Mouse (Mus musculus) heart, embryonic 11.5 days (tissue): Measurements from ENCODE around the gene Ccdc84. TPM values are rescaled to one million over a fixed set of nuclear protein-coding genes. Genes with fewer than 3 reads are reported as not detected.
"Not testable (repeated sequence)": the region's sequence is repeated elsewhere in the genome, so short reads cannot be mapped to it uniquely, and the experiment has no call there.

Experiments used
- ATAC-seq: fragments of 200-750 bp; cut with Nextera tagmentation; replicated peaks from 2 replicates; pipeline ENCODE4 v1.8.0; 2017; ENCODE audit warnings: moderate library complexity; ENCODE audit not compliant: insufficient number of reproducible peaks, low FRiP score, low TSS enrichment
- H3K27ac ChIP-seq: fragments of 300-500 bp; sonication (generic); 2 replicates; pipeline ENCODE4 v1.5.1; 2014; ENCODE audit warnings: mild to moderate bottlenecking, low read depth, low read length
- H3K27me3 ChIP-seq: fragments of 300-500 bp; sonication (generic); 2 replicates; pipeline ENCODE4 v1.6.1; 2014; ENCODE audit warnings: mild to moderate bottlenecking, low read length, mixed read lengths; ENCODE audit not compliant: control insufficient read depth, insufficient read depth
- H3K36me3 ChIP-seq: fragments of 300-500 bp; sonication (generic); 2 replicates; pipeline ENCODE4 v1.6.1; 2014; ENCODE audit warnings: mild to moderate bottlenecking, low read length, moderate library complexity, mixed read lengths; ENCODE audit not compliant: control insufficient read depth, insufficient read depth
- H3K4me1 ChIP-seq: fragments of 300-500 bp; sonication (generic); 2 replicates; pipeline ENCODE4 v1.6.1; 2014; ENCODE audit warnings: low read length; ENCODE audit not compliant: control insufficient read depth, insufficient read depth
- H3K4me2 ChIP-seq: fragments of 300-500 bp; sonication (generic); 2 replicates; pipeline ENCODE4 v1.6.1; 2014; ENCODE audit warnings: mild to moderate bottlenecking, moderate library complexity
- H3K4me3 ChIP-seq: fragments of 300-500 bp; sonication (generic); 2 replicates; pipeline ENCODE4 v1.5.1; 2014; ENCODE audit warnings: low read depth, low read length
- H3K9ac ChIP-seq: fragments of 300-500 bp; sonication (generic); 2 replicates; pipeline ENCODE4 v1.6.1; 2014; ENCODE audit warnings: mild to moderate bottlenecking, low read depth, low read length, moderate library complexity
- H3K9me3 ChIP-seq: fragments of 300-500 bp; sonication (generic); replicated peaks from 2 replicates; pipeline ENCODE4 v1.6.1; 2016; ENCODE audit warnings: low read length; ENCODE audit not compliant: control insufficient read depth
- WGBS: fragments of 180-500 bp; shearing (Covaris S2); extraction: QIAGEN DNeasy Blood & Tissue Kit; methylation state at CpG from one replicate; pipeline ENCODE4 v1.1.7; 2014; ENCODE audit not compliant: insufficient replicate concordance; 5-methylcytosine and 5-hydroxymethylcytosine counted together
- polyA plus RNA-seq: library from polyadenylated mRNA; unstranded; fragments of >200 nt; fragmentation: Nextera tagmentation; extraction: Ambion mirVana; gene quantifications from 2 replicates; pipeline ENCODE4 v1.2.1, GENCODE M21; 2014

Ccdc84 gene
- polyA plus RNA-seq, 1 experiment from 2014 or later: 21.8 TPM

DNA sequence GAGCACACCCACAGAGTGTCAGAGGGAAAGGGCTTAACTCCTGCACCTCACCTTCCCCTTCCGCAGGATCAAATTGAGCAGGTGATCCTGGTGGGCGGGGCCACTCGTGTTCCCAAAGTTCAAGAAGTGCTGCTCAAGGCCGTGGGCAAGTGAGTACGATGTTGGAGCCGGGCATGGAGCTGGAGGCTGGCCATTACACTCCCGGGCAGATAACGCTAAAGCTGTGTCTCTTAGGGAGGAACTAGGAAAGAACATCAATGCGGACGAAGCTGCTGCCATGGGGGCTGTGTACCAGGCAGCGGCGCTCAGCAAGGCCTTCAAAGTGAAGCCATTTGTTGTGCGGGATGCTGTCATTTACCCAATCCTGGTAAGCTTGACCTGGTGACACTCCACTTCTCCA lies 33.8 kb downstream of the Ccdc84 start:
- no peak for ATAC-seq
- Histone ChIP-seq H3K27ac (no peak overlapping the region), H3K27me3 (no peaks in the 10 kb centered on the region), H3K4me1 (peaks cover 9% of the 10 kb centered on the region), H3K9me3 (no peaks in the 10 kb centered on the region), H3K4me2 (no peak overlapping the region), H3K36me3 (peaks cover 63% of the 10 kb centered on the region), H3K9ac (no peak overlapping the region), H3K4me3 (no peak overlapping the region)
- WGBS: 89% methylated on average over 13 of the region's 13 CpGs

DNA sequence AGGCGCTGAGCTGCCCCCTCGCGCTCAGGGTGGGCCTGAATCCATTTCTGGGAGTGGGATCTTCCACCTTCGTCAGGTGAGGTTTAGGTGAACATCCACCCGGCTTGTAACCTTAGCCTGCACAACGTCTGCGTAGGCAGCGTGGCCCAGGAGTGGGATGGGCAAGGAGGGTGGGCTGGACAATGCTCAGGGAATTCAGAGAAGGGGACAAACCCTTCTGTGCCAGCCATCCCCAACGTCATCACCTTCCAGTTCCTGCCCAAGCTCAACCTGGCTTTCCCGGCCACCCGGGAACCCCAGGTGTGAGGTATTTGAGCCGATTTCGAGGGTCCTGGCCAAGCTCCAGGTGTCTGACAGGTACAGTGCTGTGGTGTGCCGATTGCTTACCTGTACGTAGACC lies 38.5 kb downstream of the Ccdc84 start:
- peak overlapping the region; percentile 95 for H3K9ac ChIP-seq
- no peaks in the 10 kb centered on the region for H3K9me3 ChIP-seq
- WGBS: 5% methylated on average over 15 of the region's 15 CpGs
- H3K4me2 ChIP-seq: peak overlapping the region; percentile 72
- no peaks in the 10 kb centered on the region for H3K27me3 ChIP-seq
- H3K4me1 ChIP-seq: peaks cover 14% of the 10 kb centered on the region
- peaks cover 23% of the 10 kb centered on the region for H3K36me3 ChIP-seq
- peak overlapping the region; percentile 83 for H3K27ac ChIP-seq
- ATAC-seq: no peak; the same call in 1 of the 2 replicates
- peak overlapping the region; percentile 89 for H3K4me3 ChIP-seq

DNA sequence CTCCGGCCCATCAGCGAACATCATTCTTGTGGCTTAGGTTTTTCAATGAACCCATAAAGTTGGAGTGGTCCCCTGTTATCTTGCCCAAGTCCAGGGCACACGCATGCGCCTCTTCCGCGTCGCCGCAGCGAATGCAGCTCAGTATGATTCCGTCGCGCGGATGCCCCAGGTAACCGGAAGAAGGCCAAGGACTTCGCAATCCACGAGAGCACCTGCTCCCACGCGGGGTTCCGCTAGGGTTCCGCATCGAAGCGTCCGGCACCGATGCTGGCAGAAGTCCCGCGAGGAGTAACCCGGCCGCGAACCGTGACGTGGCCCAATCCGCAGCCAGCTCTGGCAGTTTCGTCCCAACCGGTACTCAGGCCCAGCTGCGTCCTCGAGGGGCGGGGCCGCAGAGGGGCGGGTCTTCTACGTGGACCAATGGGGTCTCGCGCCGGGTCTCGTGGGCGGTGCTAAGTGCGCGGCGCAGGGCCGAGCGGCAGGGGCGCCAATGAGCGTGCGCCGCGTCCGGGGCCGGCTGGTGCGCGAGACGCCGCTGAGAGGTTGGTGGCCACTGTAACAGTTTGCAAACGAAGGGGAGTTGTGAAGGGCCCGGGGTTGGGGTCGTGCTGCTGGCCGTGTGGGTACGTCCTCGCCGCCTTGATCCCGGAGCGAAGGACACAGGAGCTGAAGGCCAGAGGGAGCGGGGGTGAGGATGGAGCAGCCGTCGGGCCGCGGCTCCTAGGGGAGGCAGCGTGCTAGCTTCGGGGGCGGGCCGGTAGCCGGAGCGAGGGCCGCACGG lies 39.1 kb downstream of the Ccdc84 start, which contains the start of gene Hyou1:
Hyou1 (plus strand) TSS at position 437 of the 781 bp plus-strand sequence.
- peak within 1 kb of the TSS; percentile 72 for H3K4me2 ChIP-seq
- peak within 1 kb of the TSS; percentile 95 for H3K9ac ChIP-seq
- H3K27me3 ChIP-seq: no peaks in the 10 kb centered on the region
- WGBS: under 1% methylated on average over 83 of the region's 83 CpGs
- peaks cover 14% of the 10 kb centered on the region for H3K4me1 ChIP-seq
- ATAC-seq: peak; percentile 98
- H3K9me3 ChIP-seq: no peaks in the 10 kb centered on the region
- peaks cover 17% of the 10 kb centered on the region for H3K36me3 ChIP-seq
- H3K27ac ChIP-seq: peak within 1 kb of the TSS; percentile 87
- peak within 1 kb of the TSS; percentile 89 for H3K4me3 ChIP-seq

DNA sequence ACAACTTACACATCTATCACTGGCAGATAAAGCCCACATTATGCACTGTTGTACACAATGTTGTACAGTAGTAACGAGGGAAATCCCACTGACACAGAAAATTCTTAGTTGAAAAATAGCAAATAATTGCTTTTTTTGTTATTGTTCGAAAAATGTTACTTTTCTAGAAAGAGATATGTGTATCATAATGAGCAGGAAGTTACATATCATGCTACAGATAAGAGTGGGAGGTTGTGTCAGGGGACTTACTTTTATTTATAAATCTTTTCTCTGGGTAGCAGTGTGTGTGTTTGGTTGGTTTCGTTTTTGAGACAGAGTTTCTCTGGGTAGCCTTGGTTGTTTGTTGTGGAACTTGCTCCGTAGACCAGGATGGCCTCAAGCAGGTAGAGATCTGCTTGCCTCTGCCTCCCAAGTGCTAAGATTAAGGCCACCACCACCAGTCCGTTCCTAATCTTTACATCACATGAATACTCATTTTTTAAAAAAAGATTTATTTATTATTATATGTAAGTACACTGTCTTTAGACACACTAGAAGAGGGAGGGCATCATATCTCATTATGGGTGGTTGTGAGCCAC lies 40.1 kb downstream of the Ccdc84 start:
- no peak for ATAC-seq
- 80% methylated on average over 5 of the region's 5 CpGs for WGBS

DNA sequence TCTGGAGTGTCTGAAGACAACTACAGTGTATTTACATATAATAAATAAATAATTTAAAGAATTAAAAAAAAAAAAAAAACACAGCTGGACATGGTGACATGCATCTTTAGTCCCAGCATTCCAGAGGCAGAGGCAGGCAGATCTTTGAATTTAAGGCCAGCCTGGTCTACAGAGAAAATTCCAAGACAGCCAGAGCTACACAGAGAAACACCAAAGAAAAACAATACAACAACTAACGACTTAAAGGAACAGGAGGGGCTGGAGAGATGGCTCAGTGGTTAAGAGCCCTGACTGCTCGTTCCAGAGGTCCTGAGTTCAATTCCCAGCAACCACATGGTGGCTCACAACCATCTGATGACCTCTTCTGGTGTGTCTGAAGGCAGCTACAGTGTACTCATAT lies 41.0 kb downstream of the Ccdc84 start:
- H3K4me2 ChIP-seq, H3K9me3 ChIP-seq, H3K9ac ChIP-seq, H3K36me3 ChIP-seq, H3K4me3 ChIP-seq, ATAC-seq, H3K27me3 ChIP-seq, H3K27ac ChIP-seq: not testable (repeated sequence)
- peaks cover 14% of the 10 kb centered on the region for H3K4me1 ChIP-seq
- 85% methylated on average over 2 of the region's 2 CpGs for WGBS

More for the DNA sequence above, 40.1 kb downstream of the Ccdc84 start:
- H3K27ac ChIP-seq: no peak overlapping the region
- H3K4me2 ChIP-seq: peak overlapping the region; percentile 72
- H3K27me3 ChIP-seq: no peaks in the 10 kb centered on the region
- H3K4me1 ChIP-seq: peaks cover 14% of the 10 kb centered on the region
- H3K4me3 ChIP-seq: peak overlapping the region; percentile 89
- peak overlapping the region; percentile 90 for H3K9ac ChIP-seq
- H3K36me3 ChIP-seq: peaks cover 9% of the 10 kb centered on the region
- no peaks in the 10 kb centered on the region for H3K9me3 ChIP-seq

DNA sequence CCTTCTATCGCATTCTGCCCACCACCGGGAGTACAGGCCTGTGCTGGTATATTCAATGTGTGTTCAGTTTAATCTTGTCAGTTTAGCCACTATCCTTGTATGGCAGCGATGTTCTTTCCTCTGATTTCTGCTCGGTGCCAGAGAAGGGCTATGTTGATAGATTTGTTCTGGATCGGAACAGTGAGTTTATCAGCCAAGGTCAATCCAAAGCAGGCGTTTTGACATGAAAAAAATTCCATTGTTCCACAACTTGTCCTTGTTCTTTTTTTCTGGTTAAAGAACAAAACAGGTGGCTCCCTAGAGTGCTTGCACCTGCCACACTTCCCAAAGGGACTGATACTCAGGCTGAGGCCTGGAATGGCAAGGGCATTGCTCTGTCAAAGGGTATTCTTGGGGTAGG lies 42.2 kb downstream of the Ccdc84 start:
- 81% methylated on average over 6 of the region's 6 CpGs for WGBS
- H3K36me3 ChIP-seq: peaks cover 2% of the 10 kb centered on the region; the same call in 1 of the 2 replicates
- peaks cover 11% of the 10 kb centered on the region for H3K4me1 ChIP-seq
- H3K9ac ChIP-seq: no peak overlapping the region
- H3K27me3 ChIP-seq: no peaks in the 10 kb centered on the region
- no peak overlapping the region for H3K4me2 ChIP-seq
- ATAC-seq: no peak
- no peak overlapping the region for H3K4me3 ChIP-seq
- H3K9me3 ChIP-seq: no peaks in the 10 kb centered on the region
- no peak overlapping the region for H3K27ac ChIP-seq

DNA sequence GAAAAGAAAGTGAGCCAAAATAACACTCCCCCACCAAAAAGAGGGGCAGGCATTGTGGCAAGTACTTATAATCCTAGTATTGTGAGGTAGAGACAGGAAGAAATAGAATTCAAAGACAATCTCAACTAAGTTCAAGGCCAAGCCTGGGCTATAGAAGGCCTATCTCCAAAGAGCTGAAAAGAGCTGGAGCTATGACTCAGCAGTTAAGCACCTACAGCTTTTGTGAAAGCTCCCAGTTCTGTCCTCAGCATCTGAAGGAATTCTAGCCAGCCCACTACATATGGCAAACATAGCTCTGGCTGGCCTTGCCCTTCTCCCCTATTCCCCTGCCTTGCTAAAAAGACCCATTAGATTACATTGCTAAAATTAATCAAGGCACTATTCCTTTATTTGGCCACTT lies 45.0 kb downstream of the Ccdc84 start:
- Histone ChIP-seq H3K4me1 (peaks cover under 1% of the 10 kb centered on the region; the same call in 1 of the 2 replicates), H3K27ac (no peak overlapping the region), H3K9ac (no peak overlapping the region), H3K4me2 (no peak overlapping the region), H3K9me3 (no peaks in the 10 kb centered on the region), H3K4me3 (no peak overlapping the region), H3K27me3 (no peaks in the 10 kb centered on the region), H3K36me3 (no peaks in the 10 kb centered on the region)
- no peak for ATAC-seq

DNA sequence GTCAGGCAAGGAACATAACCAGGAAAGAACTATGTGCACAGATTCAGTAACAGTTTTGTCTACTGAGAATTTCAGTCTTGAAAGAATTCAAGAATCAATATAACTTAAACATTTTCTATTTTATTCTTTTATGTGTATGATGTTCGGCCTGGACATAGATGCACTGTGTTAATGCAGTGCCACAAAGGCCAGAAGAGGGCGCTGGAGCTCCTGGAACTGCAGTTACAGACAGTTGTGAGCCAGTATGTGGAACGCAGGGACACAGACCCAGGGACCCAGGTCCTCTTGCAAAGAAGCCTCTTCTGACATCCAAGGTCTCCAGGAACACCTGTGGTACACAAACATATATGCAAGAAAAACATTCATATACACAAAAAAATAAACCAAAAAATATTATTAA lies 53.9 kb downstream of the Ccdc84 start:
- Histone ChIP-seq H3K4me2 (no peak overlapping the region), H3K4me1 (0 out of 2 replicates have a peak, but pooled peaks cover 4% of the 10 kb centered on the region), H3K4me3 (no peak overlapping the region), H3K27me3 (no peaks in the 10 kb centered on the region), H3K9me3 (no peaks in the 10 kb centered on the region), H3K9ac (no peak overlapping the region), H3K27ac (no peak overlapping the region), H3K36me3 (peaks cover 2% of the 10 kb centered on the region; the same call in 1 of the 2 replicates)
- no peak for ATAC-seq
- WGBS: 69% methylated on average over 3 of the region's 3 CpGs
